Mouse (Mus musculus) spleen, postnatal 36 days (tissue): ENCODE data around the gene Ube2g2.

Experiments
- DNase-seq, 2 experiments: peaks; one replicate each; pipeline ENCODE4 v3.0.0; 2022; ENCODE audit warnings: low spot score in 2 of 2, mixed read lengths in 1 of 2

Ube2g2 gene

GRCm38 (mm10) chr10:77622055-77622988 lies at the start of gene Ube2g2:
TSS of gene Ube2g2 (plus strand) at chr10:77622275.
- peak; percentile 90 to 93 for DNase-seq

DNA sequence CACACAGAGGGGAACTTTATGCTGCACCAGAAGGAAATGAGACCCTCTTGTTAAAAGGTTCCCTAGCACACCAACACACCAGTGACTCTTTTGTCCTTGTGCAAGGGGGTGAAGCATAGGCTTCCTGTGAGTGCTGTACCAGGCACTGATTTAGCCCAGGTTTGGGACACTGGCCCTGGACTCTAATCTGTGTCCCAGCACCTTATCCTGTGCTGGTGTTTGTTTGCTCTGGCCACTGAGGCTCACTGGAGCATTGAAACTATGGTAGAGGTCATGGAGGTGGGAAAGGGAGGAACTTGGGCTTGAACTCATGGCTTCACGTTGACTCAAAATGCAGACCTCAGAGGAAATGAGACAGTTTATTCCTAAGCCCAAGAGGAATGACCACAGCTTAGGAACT lies 48.9 kb upstream of the Ube2g2 start:
- no peak for DNase-seq

- DNase-seq: no peak
Measured at GRCm38 (mm10) chr10:77580027-77580920, 41.8 kb upstream of the Ube2g2 start.

DNA sequence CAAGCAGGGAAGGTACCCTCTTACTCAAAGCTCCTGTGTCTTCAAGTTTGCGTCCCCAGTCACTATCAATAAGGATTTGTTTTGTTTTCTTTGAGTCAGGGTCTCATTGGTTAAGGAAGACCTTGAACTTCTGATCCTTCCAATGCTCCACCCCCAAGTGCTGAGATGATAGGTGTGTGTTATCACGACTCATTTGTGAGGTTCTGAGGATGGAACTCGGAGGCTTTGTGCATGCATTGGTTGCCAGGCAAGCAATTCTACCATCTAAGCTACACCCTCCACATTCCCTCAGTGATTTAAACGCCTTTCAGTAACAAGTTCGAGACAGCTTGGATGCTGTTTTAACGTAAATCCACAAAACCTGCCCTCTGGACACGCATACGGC lies 41.1 kb upstream of the Ube2g2 start:
- no peak for DNase-seq

DNA sequence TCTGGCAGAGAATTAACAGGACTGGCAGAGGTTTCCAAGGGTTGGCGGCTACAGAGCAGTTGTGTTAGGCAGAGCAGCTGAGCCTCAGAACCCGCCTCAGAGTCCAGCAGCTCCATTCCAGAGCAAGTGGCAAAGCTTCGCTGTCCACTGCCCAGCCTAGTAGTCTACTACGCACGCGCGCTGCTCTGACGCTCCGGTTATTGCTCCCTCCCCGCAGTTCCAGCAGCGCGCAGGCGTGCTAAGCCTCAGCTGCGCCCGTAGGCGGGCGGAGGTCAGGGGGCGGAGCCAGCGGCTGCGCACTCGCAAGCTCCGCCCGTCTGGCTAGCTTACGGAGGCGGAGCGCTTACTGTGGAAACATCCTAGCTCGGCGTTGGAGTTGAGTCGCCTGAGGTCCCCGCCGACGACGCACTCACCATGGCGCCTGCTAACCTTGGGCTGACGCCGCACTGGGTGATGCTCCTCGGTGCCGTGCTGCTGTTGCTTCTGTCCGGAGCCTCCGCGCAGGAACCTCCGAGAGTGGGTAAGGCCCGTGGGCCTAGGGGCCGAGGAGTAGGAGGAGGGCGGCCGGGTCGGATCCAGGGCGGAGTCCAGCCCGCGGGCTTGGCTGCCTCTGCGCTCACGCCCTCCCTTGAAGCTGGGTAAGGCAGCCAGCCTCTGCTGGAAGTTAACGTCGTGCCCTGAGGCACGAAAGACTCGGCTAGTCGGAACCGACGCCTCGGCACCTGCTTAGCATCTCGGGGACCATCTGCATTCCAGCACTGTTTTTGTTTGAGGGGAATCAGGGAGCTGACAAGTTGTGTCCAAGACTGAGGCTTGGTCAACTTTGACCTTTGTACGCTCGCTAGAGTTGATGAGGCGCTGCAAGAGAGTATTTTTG lies 40.4 kb upstream of the Ube2g2 start, which contains the start of gene Pttg1ip:
TSS of gene Pttg1ip (plus strand) at position 313 of the 877 bp plus-strand sequence.
- peak; percentile 95 to 96 for DNase-seq

DNA sequence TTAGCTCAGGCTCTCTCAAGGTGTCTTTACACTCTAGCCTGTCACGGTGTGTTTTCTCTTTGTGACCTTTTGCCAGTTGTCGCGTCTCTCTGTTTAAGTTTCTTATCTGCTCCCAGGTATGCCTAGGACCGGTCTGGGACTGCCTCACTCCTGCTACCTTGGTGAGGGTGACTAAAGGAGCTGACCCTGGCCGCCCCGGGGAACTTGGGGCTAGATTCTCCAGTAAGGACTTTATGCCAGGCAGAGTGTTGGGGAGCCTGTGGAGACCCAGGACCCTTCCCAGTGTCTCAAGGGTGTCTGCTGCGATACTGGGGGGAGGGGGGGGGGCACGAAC lies 39.8 kb upstream of the Ube2g2 start:
- no peak for DNase-seq

- DNase-seq: no peak
Measured at GRCm38 (mm10) chr10:77583795-77584422, 38.2 kb upstream of the Ube2g2 start.

GRCm38 (mm10) chr10:77586637-77587036 lies 35.4 kb upstream of the Ube2g2 start:
- DNase-seq: no peak

DNA sequence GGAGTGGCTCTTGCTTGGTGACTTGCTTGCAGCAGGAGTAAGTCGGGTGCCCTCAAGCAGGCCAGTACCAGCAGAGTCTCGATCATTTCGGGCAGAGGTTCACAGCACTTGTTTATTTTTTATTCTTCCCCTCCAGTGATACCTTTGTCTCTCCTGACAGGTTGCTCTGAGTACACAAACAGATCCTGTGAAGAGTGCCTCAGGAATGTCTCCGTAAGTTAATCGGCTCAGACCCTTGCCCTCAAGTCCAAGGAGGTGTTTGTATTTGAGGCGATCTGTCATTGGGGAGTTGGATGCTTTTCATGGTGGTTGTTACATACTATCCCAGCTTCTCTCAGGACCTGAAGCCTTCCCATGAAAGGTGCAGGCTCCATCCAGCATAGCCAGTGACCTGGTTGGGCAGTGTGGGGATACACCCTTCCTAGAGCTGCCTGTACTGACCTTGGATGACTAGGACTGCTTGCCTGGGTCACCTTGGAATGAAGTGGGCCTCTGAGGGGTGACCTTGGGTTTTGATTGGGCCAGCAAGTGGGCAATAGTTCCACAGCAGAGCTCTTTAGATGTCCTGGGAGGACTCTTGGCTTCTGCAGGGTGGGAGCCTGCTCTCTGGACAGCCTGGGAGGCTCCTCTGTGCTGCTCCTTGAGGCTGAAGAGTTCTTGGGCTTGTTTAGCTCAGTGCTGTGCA lies 34.8 kb upstream of the Ube2g2 start:
- no peak for DNase-seq

DNA sequence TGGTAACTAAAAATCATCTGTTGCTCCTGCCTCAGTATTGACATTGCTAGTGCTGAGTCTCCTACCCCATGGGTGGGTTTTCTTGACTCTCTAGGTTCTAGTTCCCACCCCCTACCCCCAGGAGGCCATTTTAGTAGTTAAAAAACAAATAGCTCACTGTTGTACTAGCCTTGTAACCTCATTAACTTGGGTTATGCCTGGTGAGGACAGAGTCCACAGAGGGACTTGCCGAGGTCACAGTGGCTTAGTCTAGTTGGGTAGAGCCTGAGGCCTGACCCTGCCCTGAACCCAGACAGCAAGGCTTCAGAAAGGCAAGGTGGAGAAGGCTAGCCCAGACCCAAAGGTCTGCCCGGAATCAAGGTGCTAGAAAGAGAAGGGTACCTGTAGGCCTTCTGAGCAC lies 34.0 kb upstream of the Ube2g2 start:
- DNase-seq: no peak

DNA sequence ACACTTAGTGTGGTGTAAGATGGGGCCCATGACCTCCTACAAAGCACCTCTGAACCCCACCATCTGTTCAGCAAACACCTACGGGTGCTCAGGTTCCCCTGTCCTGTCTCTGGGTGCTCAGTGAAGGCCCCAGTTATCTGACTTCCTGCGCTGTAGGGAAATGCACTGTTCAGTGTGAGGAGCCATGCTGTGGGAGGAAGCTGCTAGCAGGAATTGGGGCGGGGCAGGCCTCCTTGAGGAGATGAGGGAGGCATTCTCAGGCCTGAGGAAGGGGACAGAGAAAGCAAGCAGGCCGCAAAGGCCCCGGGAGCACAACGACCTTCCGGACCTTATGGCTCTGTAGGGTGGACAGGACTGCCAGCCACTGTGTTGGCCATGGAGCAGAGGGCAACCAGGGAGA lies 33.0 kb upstream of the Ube2g2 start:
- DNase-seq: no peak

DNA sequence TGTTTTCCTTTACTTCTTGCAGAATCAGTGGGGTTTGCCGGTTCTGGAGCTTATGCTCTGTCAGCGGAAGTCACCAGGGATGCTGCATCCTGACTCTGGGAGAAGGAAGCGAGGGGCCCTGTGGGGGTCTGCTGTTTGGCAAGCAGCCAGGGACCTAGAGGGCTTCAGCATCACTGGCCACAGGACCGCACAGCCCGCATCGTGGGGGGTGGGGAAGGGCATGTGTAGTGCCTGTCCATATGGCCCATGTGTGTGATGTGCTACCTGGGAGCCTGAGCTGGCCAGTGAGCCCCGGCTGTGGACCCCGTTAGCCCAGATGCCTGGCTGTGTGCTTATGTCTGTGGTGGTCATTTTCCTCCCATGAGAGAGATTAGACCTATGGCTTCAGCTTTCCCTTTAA lies 32.3 kb upstream of the Ube2g2 start:
- no peak for DNase-seq

- DNase-seq: peak; percentile 59 to 63
Measured at GRCm38 (mm10) chr10:77590812-77591211, 31.3 kb upstream of the Ube2g2 start.

DNA sequence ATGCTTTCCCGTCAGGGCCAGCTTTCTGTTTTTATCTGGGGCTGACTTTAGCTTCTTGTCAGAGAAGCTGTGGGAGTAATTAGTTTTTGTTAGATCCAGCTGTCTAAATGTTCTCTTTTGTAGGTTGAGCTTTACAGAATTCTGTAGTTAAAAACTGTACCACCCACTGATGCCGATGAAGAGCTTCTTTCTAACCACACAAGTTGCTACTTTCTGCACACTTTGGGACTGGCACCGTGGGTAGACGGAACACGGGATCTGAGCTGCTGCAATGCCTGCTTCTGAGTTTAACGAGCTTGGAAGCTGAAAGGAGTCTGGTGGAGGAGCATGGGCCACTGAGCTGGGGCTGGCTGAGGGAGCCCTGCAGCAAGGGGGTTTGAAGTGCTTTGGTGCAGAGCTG lies 30.5 kb upstream of the Ube2g2 start:
- DNase-seq: no peak

GRCm38 (mm10) chr10:77596060-77596459 lies 26.0 kb upstream of the Ube2g2 start:
- no peak for DNase-seq

DNA sequence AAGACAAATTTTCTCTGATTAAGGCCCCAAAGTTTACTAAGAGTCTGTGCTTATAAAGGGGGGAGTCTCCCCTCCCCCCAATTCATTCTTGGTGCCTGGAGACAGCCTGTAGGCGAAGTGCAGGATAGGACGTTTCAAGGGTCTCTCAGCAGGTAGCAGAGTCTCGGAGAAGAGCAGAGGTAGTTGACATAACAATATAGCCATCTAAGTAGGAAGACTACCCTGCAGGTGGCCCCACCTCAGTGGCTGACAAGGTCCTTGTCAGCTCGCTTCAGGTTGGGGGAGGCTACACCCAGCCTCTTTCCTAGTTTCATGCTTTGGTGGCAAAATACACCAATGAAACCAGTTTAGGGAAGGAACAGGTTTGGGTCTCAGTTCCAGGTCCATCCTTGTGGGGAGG lies 19.1 kb upstream of the Ube2g2 start:
- no peak for DNase-seq

DNA sequence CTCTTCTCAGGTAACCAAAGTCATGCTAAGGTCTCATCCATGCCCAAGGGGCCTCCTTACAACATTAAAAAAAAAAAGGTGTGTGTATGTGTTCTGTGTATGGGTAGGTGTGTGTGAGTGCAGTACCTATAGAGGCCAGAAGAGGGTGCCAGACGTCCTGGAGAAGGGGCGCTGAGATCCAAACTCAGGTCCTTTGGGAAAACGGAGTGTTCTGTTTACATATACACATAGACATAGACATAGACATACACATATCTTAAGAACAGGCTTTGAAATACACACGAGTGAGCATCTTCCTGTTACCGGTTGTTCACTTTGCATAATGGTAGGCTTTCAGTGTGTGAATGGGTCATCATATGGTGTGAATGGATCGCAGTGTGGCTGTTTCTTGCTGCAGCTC lies 18.0 kb upstream of the Ube2g2 start:
- no peak for DNase-seq

- DNase-seq: no peak
Measured at GRCm38 (mm10) chr10:77604958-77605357, 17.1 kb upstream of the Ube2g2 start.

DNA sequence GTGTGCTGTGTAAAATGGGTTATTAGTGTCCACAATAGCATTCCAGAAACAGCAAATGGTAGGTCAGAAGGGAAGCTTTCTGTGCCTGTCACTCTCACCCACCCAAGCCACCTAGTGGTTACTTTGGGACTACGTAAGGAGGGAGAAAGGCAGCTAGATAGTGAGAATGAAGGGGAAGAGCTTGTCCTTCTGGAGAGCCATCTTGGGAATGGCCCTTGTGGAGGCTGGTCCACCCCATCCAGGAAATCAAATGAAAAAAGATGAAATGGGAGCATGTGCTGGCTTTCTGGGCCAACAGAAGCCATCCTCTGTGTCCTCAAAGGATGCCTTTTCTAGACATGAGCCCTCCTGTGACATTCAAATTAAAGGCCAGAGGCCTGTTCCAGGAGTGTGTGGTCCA lies 16.7 kb upstream of the Ube2g2 start:
- DNase-seq: peak in 1 of 2 experiments; percentile 59
